Mouse (Mus musculus) spleen, adult 2 months (tissue): ENCODE results near the gene Hist1h2bb. TPM values are rescaled to one million over a fixed set of nuclear protein-coding genes. Genes with fewer than 3 reads are reported as not detected.
A peak's percentile ranks its signal among the peaks of the same experiment; 100 is the strongest.
"Not testable (repeated sequence)": the region's sequence is repeated elsewhere in the genome, so short reads cannot be mapped to it uniquely, and the experiment has no call there.

Experiments
- DNase-seq, 2 experiments: peaks; one replicate each; pipeline versions ENCODE4 v3.0.0 to v3.0.0-alpha.2; 2012 to 2021; ENCODE audit warnings: low spot score in 2 of 2, low read depth in 1 of 2
- H3K27ac ChIP-seq: fragments of 200-500 bp; 2 replicates; pipeline ENCODE4 v1.5.1; 2012; ENCODE audit warnings: low read length, inconsistent platforms; ENCODE audit not compliant: insufficient read depth
- H3K27me3 ChIP-seq: fragments of 200-500 bp; 2 replicates; pipeline ENCODE4 v1.6.1; 2012; ENCODE audit warnings: mild to moderate bottlenecking, moderate library complexity, low read length, inconsistent platforms; ENCODE audit not compliant: control insufficient read depth, insufficient read depth
- H3K36me3 ChIP-seq: fragments of 200-500 bp; 2 replicates; pipeline ENCODE4 v1.6.1; 2012; ENCODE audit warnings: mild to moderate bottlenecking, low read length, inconsistent platforms; ENCODE audit not compliant: control insufficient read depth, insufficient read depth
- H3K4me1 ChIP-seq: fragments of 200-500 bp; 2 replicates; pipeline ENCODE4 v1.6.1; 2011; ENCODE audit warnings: inconsistent platforms; ENCODE audit not compliant: control insufficient read depth, insufficient read depth, insufficient read length
- H3K4me3 ChIP-seq: fragments of 200-500 bp; 2 replicates; pipeline ENCODE4 v1.5.1; 2011; ENCODE audit warnings: mild to moderate bottlenecking, inconsistent platforms; ENCODE audit not compliant: insufficient read depth, insufficient read length; ENCODE audit errors: extremely low read depth
- CTCF ChIP-seq: fragments of 200-500 bp; IDR thresholded peaks from 2 replicates; pipeline ENCODE4 v1.5.1; 2011; ENCODE audit warnings: mild to moderate bottlenecking, inconsistent platforms; ENCODE audit not compliant: insufficient read depth, insufficient read length, insufficient replicate concordance; ENCODE audit errors: extremely low read depth
- POLR2A ChIP-seq: fragments of 200-500 bp; IDR thresholded peaks from 2 replicates; pipeline ENCODE4 v1.6.1; 2011; ENCODE audit warnings: low read depth, low read length, inconsistent platforms
- WGBS: fragments of 180-500 bp; shearing (Covaris S2); methylation state at CpG from one replicate; pipeline ENCODE4 v1.1.7; 2018; 5-methylcytosine and 5-hydroxymethylcytosine counted together
- polyA plus RNA-seq: library from polyadenylated mRNA; depleted of rRNA; stranded (reverse); fragments of >200 nt; gene quantifications from 2 replicates; pipeline ENCODE4 v1.2.3, GENCODE M21; 2012

The Hist1h2bb gene
- polyA plus RNA-seq, 1 experiment = 23.7 TPM

GRCm38 (mm10) chr13:23760972-23761864 is 14.7 kb downstream of the Hist1h2bb start, which contains the start of gene Hist1h4a:
TSS of gene Hist1h4a (minus strand) at chr13:23761230.
- peak; percentile 35; the same call in 1 of the 2 replicates for TF ChIP-seq POLR2A
- no peak for TF ChIP-seq CTCF
- Histone ChIP-seq H3K36me3 (no peaks in the 10 kb centered on the region), H3K27me3 (no peaks in the 10 kb centered on the region), H3K4me1 (peaks cover 2% of the 10 kb centered on the region; the same call in 1 of the 2 replicates), H3K27ac (peak within 1 kb of the TSS; percentile 86), H3K4me3 (peak within 1 kb of the TSS; percentile 60)
- 1% methylated on average over 70 of the region's 72 CpGs for WGBS
- DNase-seq = peak; percentile 97 to 98

GRCm38 (mm10) chr13:23761871-23762821 is 15.6 kb downstream of the Hist1h2bb start, which contains the start of gene Hist1h3a:
TSS of gene Hist1h3a (minus strand) at chr13:23762386.
- DNase-seq = peak; percentile 65 to 88
- H3K27me3 ChIP-seq, H3K4me1 ChIP-seq, H3K36me3 ChIP-seq: not testable (repeated sequence)
- Histone ChIP-seq H3K27ac (peak within 1 kb of the TSS; percentile 86), H3K4me3 (peak within 1 kb of the TSS; percentile 60)
- WGBS = under 1% methylated on average over 38 of the region's 52 CpGs
- peak; percentile 66 for TF ChIP-seq POLR2A

GRCm38 (mm10) chr13:23763242-23763585 is 16.7 kb downstream of the Hist1h2bb start:
- no peak overlapping the region; the same call in 1 of the 2 replicates for H3K4me3 ChIP-seq
- peak overlapping the region; percentile 79 for H3K27ac ChIP-seq
- no peak for TF ChIP-seq CTCF
- TF ChIP-seq POLR2A = no peak
- no peak for DNase-seq
- H3K4me1 ChIP-seq = no peaks in the 10 kb centered on the region; the same call in 1 of the 2 replicates
- under 1% methylated on average over 10 of the region's 10 CpGs for WGBS
- H3K27me3 ChIP-seq = no peaks in the 10 kb centered on the region
- no peaks in the 10 kb centered on the region for H3K36me3 ChIP-seq

- Histone ChIP-seq H3K27ac (peak within 1 kb of the TSS; percentile 79), H3K36me3 (no peaks in the 10 kb centered on the region), H3K27me3 (no peaks in the 10 kb centered on the region), H3K4me3 (peak within 1 kb of the TSS; percentile 67), H3K4me1 (no peaks in the 10 kb centered on the region; the same call in 1 of the 2 replicates)
- DNase-seq = peak; percentile 80 to 81
- 3% methylated on average over 34 of the region's 34 CpGs for WGBS
- TF ChIP-seq POLR2A (peak; percentile 66), CTCF (no peak)
Measured at GRCm38 (mm10) chr13:23763586-23764323, 17.2 kb downstream of the Hist1h2bb start, which contains the start of gene Hist1h1a. TSS of gene Hist1h1a (plus strand) at chr13:23763666.

GRCm38 (mm10) chr13:23764324-23765171 is 18.0 kb downstream of the Hist1h2bb start:
- TF ChIP-seq CTCF (no peak), POLR2A (no peak)
- Histone ChIP-seq H3K36me3 (no peaks in the 10 kb centered on the region), H3K4me1 (no peaks in the 10 kb centered on the region; the same call in 1 of the 2 replicates), H3K27ac (peak overlapping the region; percentile 78), H3K4me3 (peak overlapping the region; percentile 67; the same call in 1 of the 2 replicates), H3K27me3 (no peaks in the 10 kb centered on the region)
- WGBS = 51% methylated on average over 12 of the region's 12 CpGs
- no peak for DNase-seq
